ENCODE assay signal across 8 mouse cellular contexts in the genomic region with DNA sequence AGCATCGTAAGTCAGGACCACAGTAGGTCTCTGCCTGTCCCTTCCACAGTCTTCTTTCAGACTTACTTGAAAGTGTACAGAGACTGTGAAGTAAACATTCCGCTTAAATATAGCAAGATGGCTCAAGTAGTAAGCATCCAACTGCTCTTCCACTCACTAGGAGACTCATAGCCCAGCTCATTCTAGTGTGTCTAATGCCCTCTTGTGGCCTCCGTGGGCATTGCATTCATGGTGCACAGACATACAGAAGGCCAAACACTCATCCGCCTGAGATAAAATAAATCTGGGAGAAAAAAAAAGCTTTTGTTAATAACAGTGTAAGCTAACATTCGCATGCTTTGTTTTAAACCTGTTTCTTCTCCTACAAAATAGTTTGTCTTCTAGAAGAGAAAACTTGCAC. TPM values are rescaled to one million over a fixed set of nuclear protein-coding genes. Genes with fewer than 3 reads are reported as not detected.
DNase-seq lines count a peak whose midpoint lies in the region; ATAC-seq and TF ChIP-seq lines count a peak whose summit lies in the region.
"Had no signal": no experiment of that assay in that cellular context is flagged by ENCODE, and none has a peak within 500 bp of the region (broad histone marks: within the 10 kb centered on the region; RNA-seq: fewer than 3 reads in every experiment).

No protein-coding gene starts in this region.

- peak; percentile 81 for ATAC-seq in CD4-positive, CD25-positive, alpha-beta regulatory T cell, adult 4 months

- peak; percentile 33; the same call in 1 of the 2 replicates for TF ChIP-seq CTCF in bone marrow macrophage, adult 2 months (IDR thresholded peaks at IDR 0.05; ENCODE audit: low read depth, low read length)
- peak; percentile 75 for TF ChIP-seq CTCF in lung, adult 2 months (IDR thresholded peaks at IDR 0.05; ENCODE audit: insufficient read depth, low read length)

- TF ChIP-seq POLR2A in bone marrow macrophage, adult 2 months (IDR thresholded peaks at IDR 0.05; ENCODE audit: borderline replicate concordance, low read depth, low read length), result no peak
- no peak for TF ChIP-seq POLR2A in lung, adult 2 months (IDR thresholded peaks at IDR 0.05; ENCODE audit: borderline replicate concordance, extremely low read depth, low read depth, low read length)

- peak; percentile 64 for DNase-seq in A20 (ENCODE audit: low read depth, low spot score)
- peak; percentile 32 for DNase-seq in fibroblast of lung, adult 2 months (ENCODE audit: low read depth)
- DNase-seq in large intestine, adult 2 months (ENCODE audit: low read depth, low spot score), result peak; percentile 31
- peak; percentile 71 for DNase-seq in lung, adult 2 months
- peak; percentile 77 for DNase-seq in right cerebral cortex, postnatal 4 days

- no peak overlapping the region for H3K27ac ChIP-seq in bone marrow macrophage, adult 2 months (ENCODE audit: insufficient read depth, low read depth, low read length)
- H3K27ac ChIP-seq: limb, embryonic 15.5 days had no signal

- no peak overlapping the region for H3K4me3 ChIP-seq in bone marrow macrophage, adult 2 months (ENCODE audit: insufficient read depth, low read length)
- no peak overlapping the region for H3K4me3 ChIP-seq in lung, adult 2 months (replicated peaks; ENCODE audit: extremely low read depth, low read depth, low read length)
- H3K4me3 ChIP-seq: limb, embryonic 15.5 days had no signal

- WGBS in large intestine, adult 2 months, result 73% methylated on average over 5 of the region's 5 CpGs
- WGBS in lung, adult 2 months, result 69% methylated on average over 5 of the region's 5 CpGs

- no peaks in the 10 kb centered on the region for H3K4me1 ChIP-seq in bone marrow macrophage, adult 2 months (ENCODE audit: control insufficient read depth, insufficient read depth, low read length)
- no peaks in the 10 kb centered on the region for H3K4me1 ChIP-seq in lung, adult 2 months (ENCODE audit: control insufficient read depth, insufficient read depth, low read length)
- H3K4me1 ChIP-seq: limb, embryonic 15.5 days had no signal

RNA-seq across cellular contexts. Expression of a gene that starts 23.8 kb away (rescaled TPM):
- polyA plus RNA-seq in CD4-positive, CD25-positive, alpha-beta regulatory T cell, adult 4 months (2017; shearing (Covaris generic)), result 10 to 100 TPM; 18.4 to 21.8 TPM
- polyA plus RNA-seq in bone marrow macrophage, adult 2 months (2012; ENCODE audit: insufficient read depth, insufficient read length, missing spikeins), result 12.1 and 12.6 TPM in 2 replicates
- polyA plus RNA-seq in large intestine, adult 2 months (2012; rRNA removed), result 10.4 and 11.8 TPM in 2 replicates
- polyA plus RNA-seq in lung, adult 2 months (2012; rRNA removed), result 9.3 and 12.2 TPM in 2 replicates

RNA-seq across cellular contexts. Expression of a gene that starts 37.6 kb away (rescaled TPM):
- 10 to 100 TPM in 1 of 2 experiments, 1 to 10 TPM in 1; 7.6 to 13.7 TPM for polyA plus RNA-seq in CD4-positive, CD25-positive, alpha-beta regulatory T cell, adult 4 months (2017; shearing (Covaris generic))
- 28.9 and 31.0 TPM in 2 replicates for polyA plus RNA-seq in bone marrow macrophage, adult 2 months (2012; ENCODE audit: insufficient read depth, insufficient read length, missing spikeins)
- 10.8 and 22.0 TPM in 2 replicates for polyA plus RNA-seq in large intestine, adult 2 months (2012; rRNA removed)
- polyA plus RNA-seq in lung, adult 2 months (2012; rRNA removed), result 16.5 and 22.9 TPM in 2 replicates

RNA-seq across cellular contexts. Expression of a gene that starts 42.9 kb away (rescaled TPM):
- 10 to 100 TPM; 21.2 to 50.4 TPM for polyA plus RNA-seq in CD4-positive, CD25-positive, alpha-beta regulatory T cell, adult 4 months (2017; shearing (Covaris generic))
- polyA plus RNA-seq in bone marrow macrophage, adult 2 months (2012; ENCODE audit: insufficient read depth, insufficient read length, missing spikeins), result 46.6 and 49.5 TPM in 2 replicates
- polyA plus RNA-seq in large intestine, adult 2 months (2012; rRNA removed), result 11.5 and 17.4 TPM in 2 replicates
- polyA plus RNA-seq in lung, adult 2 months (2012; rRNA removed), result 11.4 and 19.0 TPM in 2 replicates
